Mouse (Mus musculus): Measurements from ENCODE around the gene Mmp28. TPM values are rescaled to one million over a fixed set of nuclear protein-coding genes. Genes with fewer than 3 reads are reported as not detected.

The Mmp28 gene
- total and polyA plus RNA-seq, 3 experiments = 3.3 to 4.9 (median 4.7) TPM

DNA sequence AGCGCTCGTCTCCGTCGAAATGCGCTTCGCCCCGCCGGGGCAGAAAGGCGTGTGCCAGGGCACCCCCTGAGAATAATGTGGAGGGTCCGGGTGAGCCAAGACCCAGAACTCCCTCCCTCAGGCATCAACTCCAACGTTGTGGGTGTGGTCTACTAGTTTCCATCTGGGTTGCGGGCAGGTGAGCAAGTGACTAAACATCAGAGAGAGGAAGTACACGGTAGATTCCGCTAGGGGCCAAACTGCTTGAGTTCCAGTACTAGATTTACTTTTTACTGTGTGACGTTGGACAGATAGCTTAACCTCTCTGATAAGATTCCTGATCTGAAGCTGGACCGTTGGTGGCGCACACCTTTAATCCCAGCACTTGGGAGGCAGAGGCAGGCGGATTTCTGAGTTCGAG is 17.9 kb downstream of the Mmp28 start:
- H3K36me3 ChIP-seq (ENCODE audit: control insufficient read depth, insufficient read depth, low read length) = no peaks in the 10 kb centered on the region; the same call in 1 of the 2 replicates
- H3K27me3 ChIP-seq (ENCODE audit: control insufficient read depth, insufficient read depth, low read length) = no peaks in the 10 kb centered on the region; the same call in 1 of the 2 replicates
- no peak for DNase-seq
- peaks cover 30% of the 10 kb centered on the region for H3K4me1 ChIP-seq (ENCODE audit: control insufficient read depth, insufficient read depth, low read length)
- H3K79me2 ChIP-seq (replicated peaks; ENCODE audit: control insufficient read depth, insufficient read depth, low read length) = no peaks in the 10 kb centered on the region
- no peak overlapping the region for H3K27ac ChIP-seq
- no peak for TF ChIP-seq CTCF (IDR thresholded peaks at IDR 0.05)
- no peak for TF ChIP-seq EP300 (IDR thresholded peaks at IDR 0.05; ENCODE audit: insufficient read depth, low read depth, low read length)
- TF ChIP-seq POLR2A (IDR thresholded peaks at IDR 0.05; ENCODE audit: insufficient read depth, low read depth, low read length) = no peak
- 45% methylated on average over 19 of the region's 19 CpGs for WGBS
- no peak overlapping the region for H3K9ac ChIP-seq (ENCODE audit: low read depth, low read length)
- H3K4me3 ChIP-seq = no peak overlapping the region
- intact Hi-C loops (cut with DNase I) = no loop called here

DNA sequence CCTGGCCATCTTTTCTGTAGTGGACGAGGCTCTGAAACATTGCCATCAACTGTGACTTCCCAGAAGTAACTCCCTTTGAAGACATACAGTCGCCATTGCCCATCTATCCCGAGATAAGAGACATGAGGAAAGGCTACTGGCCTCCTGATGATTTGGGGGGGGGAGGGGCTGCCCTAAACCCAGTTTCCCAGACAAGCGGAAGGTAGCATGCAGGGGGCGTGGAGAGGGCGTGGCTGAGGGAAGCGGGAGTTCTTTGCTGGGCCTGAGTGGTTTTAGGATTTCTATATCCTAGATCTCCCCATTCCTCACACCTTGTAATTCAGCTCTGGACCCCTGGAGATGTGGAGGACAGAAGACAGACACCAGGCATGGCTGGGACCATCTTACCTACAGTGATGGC is 19.0 kb downstream of the Mmp28 start:
- DNase-seq = no peak
- TF ChIP-seq EP300 (IDR thresholded peaks at IDR 0.05; ENCODE audit: insufficient read depth, low read depth, low read length) (no peak), POLR2A (IDR thresholded peaks at IDR 0.05; ENCODE audit: insufficient read depth, low read depth, low read length) (no peak)
- Histone ChIP-seq H3K27ac (no peak overlapping the region), H3K36me3 (ENCODE audit: control insufficient read depth, insufficient read depth, low read length) (no peaks in the 10 kb centered on the region; the same call in 1 of the 2 replicates), H3K4me3 (no peak overlapping the region), H3K27me3 (ENCODE audit: control insufficient read depth, insufficient read depth, low read length) (no peaks in the 10 kb centered on the region; the same call in 1 of the 2 replicates), H3K79me2 (replicated peaks; ENCODE audit: control insufficient read depth, insufficient read depth, low read length) (no peaks in the 10 kb centered on the region), H3K9ac (ENCODE audit: low read depth, low read length) (no peak overlapping the region), H3K4me1 (ENCODE audit: control insufficient read depth, insufficient read depth, low read length) (peaks cover 23% of the 10 kb centered on the region)
- 10% methylated on average over 7 of the region's 7 CpGs for WGBS
- intact Hi-C loops (cut with DNase I) = loop anchor here (1.0 to 5.0 kb wide), 3 partner anchors 28 to 308 kb away; partner anchors contain the start of gene Heatr6

DNA sequence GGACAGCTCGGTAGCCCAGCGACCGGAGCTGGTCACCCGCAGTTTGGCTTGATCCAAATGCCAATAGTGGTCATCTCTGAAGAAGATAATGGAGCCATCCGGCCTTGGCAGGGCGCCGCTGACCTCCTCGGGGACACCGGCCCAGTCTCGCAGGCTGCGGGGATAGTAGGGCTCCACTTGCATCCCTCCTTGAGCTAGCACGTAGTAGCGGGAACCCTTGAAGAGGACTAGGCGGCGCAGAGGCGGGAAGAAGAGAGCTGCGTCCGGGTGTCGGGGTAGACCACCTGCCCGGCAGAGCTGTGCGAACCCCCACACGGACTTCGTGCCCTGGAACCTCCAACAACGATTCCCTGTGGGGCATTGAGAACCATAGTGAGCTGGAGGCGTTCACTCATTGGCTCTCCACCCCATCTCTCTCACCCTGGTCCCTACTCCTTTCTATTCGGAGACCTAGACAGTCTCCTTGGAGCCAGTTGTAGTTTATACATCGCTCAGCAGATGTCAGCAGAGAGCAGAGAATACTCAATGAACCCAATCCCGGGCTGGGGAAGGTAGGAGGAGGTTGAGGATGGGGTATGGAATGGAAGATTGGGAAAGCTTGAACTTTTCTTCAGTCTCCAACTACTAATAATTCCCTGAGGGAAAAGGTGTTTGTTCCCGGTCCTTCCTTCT is 20.1 kb downstream of the Mmp28 start:
- TF ChIP-seq CTCF (IDR thresholded peaks at IDR 0.05) (peak; percentile 95), POLR2A (IDR thresholded peaks at IDR 0.05; ENCODE audit: insufficient read depth, low read depth, low read length) (no peak), EP300 (IDR thresholded peaks at IDR 0.05; ENCODE audit: insufficient read depth, low read depth, low read length) (peak; percentile 91)
- Histone ChIP-seq H3K4me3 (peak overlapping the region; percentile 20; the same call in 1 of the 2 replicates), H3K27ac (no peak overlapping the region), H3K79me2 (replicated peaks; ENCODE audit: control insufficient read depth, insufficient read depth, low read length) (no peaks in the 10 kb centered on the region), H3K27me3 (ENCODE audit: control insufficient read depth, insufficient read depth, low read length) (no peaks in the 10 kb centered on the region; the same call in 1 of the 2 replicates), H3K9ac (ENCODE audit: low read depth, low read length) (peak overlapping the region; percentile 46; the same call in 1 of the 2 replicates), H3K4me1 (ENCODE audit: control insufficient read depth, insufficient read depth, low read length) (peaks cover 18% of the 10 kb centered on the region), H3K36me3 (ENCODE audit: control insufficient read depth, insufficient read depth, low read length) (no peaks in the 10 kb centered on the region)
- intact Hi-C loops (cut with DNase I) = loop anchor here (1.0 to 5.0 kb wide), 3 partner anchors 30 to 310 kb away; partner anchors contain the start of gene Heatr6
- whole genome bisulfite sequencing = 9% methylated on average over 29 of the region's 29 CpGs
- peak; percentile 73 to 78 for DNase-seq

DNA sequence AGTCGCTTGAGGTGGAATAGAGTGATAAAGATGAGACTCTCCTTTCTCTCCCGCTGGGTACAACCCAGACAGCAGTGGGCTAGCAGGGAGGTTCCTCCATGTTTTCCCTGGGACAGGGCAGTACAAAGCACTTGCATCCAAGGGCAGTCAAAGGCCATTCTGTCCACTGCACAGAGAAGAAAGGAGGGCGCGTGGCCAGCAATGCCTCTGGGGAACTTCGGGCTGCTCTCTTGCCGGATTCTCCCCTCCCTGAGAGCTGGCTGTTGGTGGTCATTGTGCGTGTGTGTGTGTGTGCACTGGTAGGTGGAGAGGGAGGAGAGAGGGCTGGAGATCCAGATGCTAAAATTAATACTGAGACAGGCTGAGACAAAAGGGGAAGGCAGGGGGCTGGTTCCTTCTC is 21.6 kb downstream of the Mmp28 start:
- H3K27me3 ChIP-seq (ENCODE audit: control insufficient read depth, insufficient read depth, low read length) = no peaks in the 10 kb centered on the region; the same call in 1 of the 2 replicates

DNA sequence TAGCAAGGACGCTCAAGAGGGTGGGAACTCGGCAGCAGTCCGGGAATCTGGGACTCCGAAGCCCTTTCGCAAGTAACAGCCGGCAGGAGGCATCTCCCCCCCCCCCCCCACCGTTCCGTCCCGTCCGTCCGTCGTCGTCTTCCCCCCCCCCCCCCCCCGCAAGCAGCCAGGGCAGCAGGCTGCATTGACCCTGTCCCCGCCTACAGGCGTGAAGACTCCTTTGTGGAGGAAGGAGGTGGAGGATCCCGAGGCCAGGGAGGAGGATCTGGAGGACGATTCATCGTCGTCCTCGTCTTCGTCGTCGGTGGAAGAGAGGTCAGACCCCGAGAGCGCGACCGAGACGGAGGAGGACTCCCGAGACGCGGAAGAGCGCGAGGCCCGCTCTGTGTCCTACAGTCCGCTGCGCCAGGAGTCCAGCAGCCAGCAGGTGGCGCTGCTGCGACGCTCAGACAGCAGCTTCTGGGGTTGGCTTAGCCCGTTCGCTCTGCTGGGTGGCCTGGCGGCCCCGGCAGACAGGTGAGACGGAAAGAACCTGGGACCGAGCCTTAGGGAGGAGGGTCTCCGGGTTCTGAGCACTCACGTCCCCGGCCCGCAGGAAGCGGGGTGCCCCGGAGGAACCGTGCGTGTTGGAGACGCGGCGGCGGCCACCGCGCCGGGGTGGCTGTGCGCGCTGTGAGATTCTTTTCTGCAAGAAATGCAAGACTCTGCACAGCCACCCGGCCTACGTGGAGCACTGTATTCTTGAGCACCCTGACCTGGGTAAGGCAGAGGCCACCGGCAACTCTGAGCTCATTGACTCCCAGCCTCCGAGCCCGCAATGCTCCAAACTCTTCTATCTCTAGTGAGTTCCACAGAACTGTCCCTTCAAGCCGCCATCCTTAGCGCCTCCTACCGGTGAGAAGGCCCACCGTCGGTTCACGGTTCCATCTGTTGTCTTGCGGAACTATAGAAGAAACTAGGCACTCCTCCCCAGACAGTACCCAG is 22.5 kb downstream of the Mmp28 start:
- peak overlapping the region; percentile 71 for H3K4me3 ChIP-seq
- peaks cover 10% of the 10 kb centered on the region for H3K4me1 ChIP-seq (ENCODE audit: control insufficient read depth, insufficient read depth, low read length)
- H3K9ac ChIP-seq (ENCODE audit: low read depth, low read length) = peak overlapping the region; percentile 69
- intact Hi-C loops (cut with DNase I) = loop anchor here (1.0 to 5.0 kb wide), 3 partner anchors 27 to 312 kb away; partner anchors contain the start of gene Heatr6
- H3K79me2 ChIP-seq (replicated peaks; ENCODE audit: control insufficient read depth, insufficient read depth, low read length) = no peaks in the 10 kb centered on the region
- no peaks in the 10 kb centered on the region for H3K36me3 ChIP-seq (ENCODE audit: control insufficient read depth, insufficient read depth, low read length)
- WGBS = under 1% methylated on average over 66 of the region's 75 CpGs
- DNase-seq = peak; percentile 89 to 91
- peak overlapping the region; percentile 57 for H3K27ac ChIP-seq
- no peaks in the 10 kb centered on the region; the same call in 1 of the 2 replicates for H3K27me3 ChIP-seq (ENCODE audit: control insufficient read depth, insufficient read depth, low read length)
- TF ChIP-seq POLR2A (IDR thresholded peaks at IDR 0.05; ENCODE audit: insufficient read depth, low read depth, low read length) = no peak
- TF ChIP-seq CTCF (IDR thresholded peaks at IDR 0.05) = peak; percentile 73
- TF ChIP-seq EP300 (IDR thresholded peaks at IDR 0.05; ENCODE audit: insufficient read depth, low read depth, low read length) = peak; percentile 64; the same call in 1 of the 2 replicates

More for the DNA sequence above, 21.6 kb downstream of the Mmp28 start:
- peaks cover 10% of the 10 kb centered on the region for H3K4me1 ChIP-seq (ENCODE audit: control insufficient read depth, insufficient read depth, low read length)
- peak; percentile 72 to 73 for DNase-seq
- intact Hi-C loops (cut with DNase I) = loop anchor here (1.0 to 5.0 kb wide), 3 partner anchors 26 to 311 kb away; partner anchors contain the start of gene Heatr6
- H3K36me3 ChIP-seq (ENCODE audit: control insufficient read depth, insufficient read depth, low read length) = no peaks in the 10 kb centered on the region
- WGBS = 10% methylated on average over 7 of the region's 7 CpGs
- peak overlapping the region; percentile 57 for H3K27ac ChIP-seq
- TF ChIP-seq EP300 (IDR thresholded peaks at IDR 0.05; ENCODE audit: insufficient read depth, low read depth, low read length) = peak; percentile 81; the same call in 1 of the 2 replicates
- no peak; the same call in 1 of the 2 replicates for TF ChIP-seq POLR2A (IDR thresholded peaks at IDR 0.05; ENCODE audit: insufficient read depth, low read depth, low read length)
- TF ChIP-seq CTCF (IDR thresholded peaks at IDR 0.05) = no peak
- no peaks in the 10 kb centered on the region for H3K79me2 ChIP-seq (replicated peaks; ENCODE audit: control insufficient read depth, insufficient read depth, low read length)
- H3K4me3 ChIP-seq = peak overlapping the region; percentile 71; the same call in 1 of the 2 replicates
- H3K9ac ChIP-seq (ENCODE audit: low read depth, low read length) = no peak overlapping the region
